Mouse (Mus musculus) C2C12 (cell line): ENCODE data around the gene Phactr3.

Source experiments
- CTCF ChIP-seq: IDR thresholded peaks from one replicate; pipeline ENCODE4 v1.5.1; 2011; ENCODE audit not compliant: control insufficient read depth, insufficient read depth, insufficient read length
- MYOG ChIP-seq: IDR thresholded peaks from one replicate; pipeline ENCODE4 v1.6.1; 2011; ENCODE audit not compliant: control insufficient read depth, insufficient read length; ENCODE audit errors: extremely low read depth

GRCm38 (mm10) chr2:178264389-178264788, 145.6 kb downstream of the Phactr3 start:
- no peak for TF ChIP-seq MYOG
- TF ChIP-seq CTCF = no peak
